Mouse (Mus musculus): ENCODE data around the gene Ccdc39.

Gene Ccdc39

DNA sequence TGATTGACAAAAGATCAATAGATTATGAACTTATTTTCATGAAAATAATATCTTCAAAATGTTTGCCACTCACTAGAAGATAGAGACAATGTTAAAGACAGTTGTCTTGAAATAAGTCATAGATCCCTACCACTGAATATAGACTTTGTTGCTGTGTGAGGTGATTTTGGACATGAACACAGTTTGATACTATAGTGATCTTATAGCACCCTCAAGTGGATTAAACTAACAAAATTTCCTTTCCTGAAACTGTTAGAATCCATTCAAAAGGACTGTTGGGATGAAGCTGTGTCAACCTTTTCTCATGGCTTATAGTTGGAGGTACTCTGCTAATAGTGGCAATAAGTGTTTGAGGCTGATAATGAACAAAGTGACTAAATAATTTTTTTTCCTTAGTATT is 53.1 kb downstream of the Ccdc39 start:
- DNase-seq (ENCODE audit: low spot score in 2 of 2), result no peak
